Mouse (Mus musculus): ENCODE measurements around the gene Sugp1. TPM values are rescaled to one million over a fixed set of nuclear protein-coding genes. Genes with fewer than 3 reads are reported as not detected.

Sugp1 gene
- 29.4 TPM for polyA plus RNA-seq (2015; fragmentation: Illumina TruSeq; extraction: RNeasy Lipid Tissue Mini Kit (QIAGEN cat#74804); ENCODE audit: insufficient read depth, low replicate concordance)

DNA sequence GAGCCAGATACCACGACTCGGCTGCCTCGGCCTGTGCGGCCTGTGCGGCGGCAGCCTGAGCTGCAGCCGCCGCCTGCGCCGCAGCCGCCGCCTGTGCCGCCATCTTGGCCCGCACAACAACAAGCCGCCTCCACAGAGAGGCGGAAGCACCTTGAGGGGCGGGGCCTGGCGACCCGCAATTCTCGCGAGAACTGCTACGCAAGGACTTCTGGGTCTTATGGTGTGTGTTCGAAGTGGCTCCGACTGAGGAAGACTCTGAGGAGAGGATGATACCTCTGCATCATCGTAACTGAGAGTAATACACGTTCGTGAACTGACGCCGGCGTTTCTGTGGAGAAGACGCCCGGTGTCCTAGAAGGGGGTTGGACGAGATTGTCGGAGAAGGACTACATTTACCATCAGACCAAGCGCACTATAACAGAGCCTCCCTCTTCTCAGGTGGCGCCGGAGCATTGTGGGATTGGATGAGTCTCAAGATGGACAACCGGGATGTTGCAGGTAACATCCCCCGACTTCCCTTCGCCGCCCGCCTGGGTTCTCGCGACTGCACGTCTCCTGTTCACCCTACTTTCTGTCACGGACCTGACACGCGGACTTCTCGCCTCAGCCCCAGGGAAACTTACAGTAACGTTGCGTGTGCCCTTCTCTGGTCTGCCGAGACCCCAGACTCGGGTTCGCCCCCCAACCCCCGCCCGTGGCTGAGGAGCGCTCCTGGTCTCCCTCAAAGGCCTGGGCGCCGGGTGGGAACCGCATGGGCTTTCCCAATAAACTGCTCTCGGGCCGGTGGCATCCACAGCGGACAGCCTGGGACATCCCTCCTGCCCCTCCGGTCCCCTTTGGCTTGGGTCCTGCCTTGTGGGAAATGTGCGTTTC is at the start of gene Sugp1, which contains the start of gene Mau2:
TSS of gene Sugp1 (plus strand) at position 231 of the 873 bp plus-strand sequence.
TSS of gene Mau2 (minus strand) at position 152 of the 873 bp plus-strand sequence.

DNA sequence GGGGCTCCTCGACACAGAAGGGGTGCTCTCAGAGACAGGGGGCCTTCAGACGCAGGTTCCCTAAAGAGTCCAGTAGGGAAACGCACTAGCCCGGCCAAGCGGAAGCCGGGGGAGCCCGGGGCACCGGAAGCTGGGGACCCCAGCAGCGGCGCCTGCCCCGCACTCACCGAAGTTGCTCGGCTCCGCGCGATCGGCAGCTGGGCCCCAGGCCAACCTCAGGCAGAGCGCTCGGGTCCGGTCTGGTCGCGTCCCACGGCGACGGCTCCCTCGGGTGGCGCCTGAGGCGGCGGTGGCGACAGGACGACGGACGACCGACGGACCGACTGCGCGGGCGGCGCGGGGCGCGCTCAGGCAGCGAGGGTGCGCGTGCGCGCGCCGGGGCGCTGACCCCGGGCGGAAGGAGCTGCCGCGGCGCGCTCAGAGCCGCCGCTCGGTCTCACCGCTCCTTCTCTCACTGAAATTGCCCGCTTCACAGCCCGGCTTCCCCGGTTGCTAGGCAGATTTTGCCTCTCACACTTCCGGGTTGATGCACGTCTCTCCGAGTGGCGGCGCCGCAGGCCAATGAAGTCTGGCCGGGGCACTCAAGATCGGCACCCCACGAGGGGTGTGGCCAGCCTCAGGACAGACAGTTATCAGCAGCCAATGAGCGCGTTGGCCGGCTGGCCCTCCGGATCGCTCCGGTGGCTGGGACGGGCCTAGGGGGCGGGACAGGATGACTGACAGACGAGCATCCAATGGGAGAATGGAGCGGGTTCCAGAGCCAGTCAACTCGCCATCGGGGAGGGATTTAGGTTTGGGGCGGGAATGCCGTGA is 46.6 kb upstream of the Sugp1 start, which contains the start of gene Gatad2a:
TSS of gene Gatad2a (minus strand) at position 609 of the 813 bp plus-strand sequence.

DNA sequence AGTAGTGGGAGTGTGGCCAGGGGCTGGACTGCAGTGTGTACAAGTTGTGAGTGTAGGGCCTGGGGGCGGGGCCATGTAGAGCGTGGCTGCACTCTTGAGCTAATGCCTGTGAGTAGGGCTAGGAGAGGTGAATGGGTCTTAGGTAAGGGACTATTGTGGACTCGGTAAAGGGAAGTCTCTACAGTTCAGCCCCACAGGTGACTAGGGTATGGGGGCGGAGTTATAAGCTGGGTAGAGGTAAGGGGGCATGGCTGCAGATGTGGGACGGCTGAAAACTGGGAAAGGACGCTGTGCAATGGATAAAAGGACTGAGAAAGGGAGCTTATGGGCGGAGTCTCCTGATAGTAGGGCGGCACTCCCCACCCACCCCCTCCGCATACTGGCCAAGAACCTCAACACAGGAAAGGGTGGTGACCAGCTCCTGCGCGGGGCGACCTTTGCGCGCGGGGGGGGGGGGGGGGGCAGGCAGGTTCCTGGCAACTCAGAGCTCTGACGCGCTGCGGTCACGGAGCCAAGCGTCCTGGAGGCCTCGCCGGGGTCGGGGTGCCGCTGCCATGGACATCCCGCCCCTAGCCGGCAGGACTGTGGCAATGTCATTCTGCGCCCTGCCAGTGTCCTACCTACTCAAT is 29.9 kb downstream of the Sugp1 start, which contains the start of gene Tm6sf2:
TSS of gene Tm6sf2 (plus strand) at position 484 of the 629 bp plus-strand sequence.

DNA sequence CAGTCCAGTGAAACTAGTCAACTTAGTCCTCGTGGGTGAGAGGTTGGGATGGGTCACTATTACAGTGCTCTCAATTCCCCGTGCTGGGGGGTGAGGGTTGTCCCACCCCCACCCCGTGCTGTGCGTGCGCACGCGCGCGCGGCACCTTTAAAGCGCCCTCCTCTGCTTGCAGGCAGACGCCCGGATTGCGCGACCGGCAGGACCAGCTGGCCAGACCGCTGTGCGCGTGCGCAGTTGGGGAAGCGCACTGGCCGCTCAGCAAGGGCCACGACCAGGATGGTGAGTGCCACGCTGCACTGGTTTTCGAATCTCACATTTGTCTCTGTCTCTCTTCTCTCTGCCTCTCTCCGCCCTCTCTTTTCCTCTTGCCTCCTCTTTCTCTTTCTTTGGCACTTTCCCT is 40.7 kb downstream of the Sugp1 start, which contains the start of gene Hapln4:
TSS of gene Hapln4 (plus strand) at position 173 of the 400 bp plus-strand sequence.

DNA sequence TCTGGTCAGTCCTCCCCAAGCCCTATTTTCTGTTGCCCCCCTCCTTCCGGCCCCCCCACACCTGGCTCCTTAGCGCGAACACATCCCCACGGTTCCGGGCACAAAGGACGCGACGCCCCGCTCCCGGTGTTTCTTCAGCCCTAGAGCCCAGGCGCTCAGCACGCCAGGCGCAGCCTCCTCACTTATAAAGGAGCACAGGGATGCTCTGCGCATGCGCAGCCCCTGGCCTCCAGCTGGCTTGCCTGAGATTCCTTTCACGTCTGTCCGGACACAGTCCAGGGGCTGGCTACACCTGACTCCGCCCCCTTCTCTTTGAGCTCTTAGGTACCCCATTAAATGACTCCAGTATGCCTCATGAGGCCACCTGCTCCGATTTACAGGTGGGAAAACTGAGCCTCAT is 78.1 kb downstream of the Sugp1 start, which contains the start of gene Ncan:
TSS of gene Ncan (minus strand) at position 207 of the 400 bp plus-strand sequence.

Other genes with a start within 250 kb of the Sugp1 start
- gene Gmip, start 234.1 kb upstream of the Sugp1 start, polyA plus RNA-seq (2015; fragmentation: Illumina TruSeq; extraction: RNeasy Lipid Tissue Mini Kit (QIAGEN cat#74804); ENCODE audit: insufficient read depth, low replicate concordance), result 168 TPM
- 6.1 TPM for gene Lpar2, start 220.4 kb upstream of the Sugp1 start, polyA plus RNA-seq (2015; fragmentation: Illumina TruSeq; extraction: RNeasy Lipid Tissue Mini Kit (QIAGEN cat#74804); ENCODE audit: insufficient read depth, low replicate concordance)
- 8.6 TPM for gene Pbx4, start 210.3 kb upstream of the Sugp1 start, polyA plus RNA-seq (2015; fragmentation: Illumina TruSeq; extraction: RNeasy Lipid Tissue Mini Kit (QIAGEN cat#74804); ENCODE audit: insufficient read depth, low replicate concordance)
- not detected for gene Cilp2, start 155.1 kb upstream of the Sugp1 start, polyA plus RNA-seq (2015; fragmentation: Illumina TruSeq; extraction: RNeasy Lipid Tissue Mini Kit (QIAGEN cat#74804); ENCODE audit: insufficient read depth, low replicate concordance)
- not detected for gene Tssk6, start 140.6 kb upstream of the Sugp1 start, polyA plus RNA-seq (2015; fragmentation: Illumina TruSeq; extraction: RNeasy Lipid Tissue Mini Kit (QIAGEN cat#74804); ENCODE audit: insufficient read depth, low replicate concordance)
- 13.6 TPM for gene Ndufa13, start 140.3 kb upstream of the Sugp1 start, polyA plus RNA-seq (2015; fragmentation: Illumina TruSeq; extraction: RNeasy Lipid Tissue Mini Kit (QIAGEN cat#74804); ENCODE audit: insufficient read depth, low replicate concordance)
- gene Yjefn3, start 140.1 kb upstream of the Sugp1 start, polyA plus RNA-seq (2015; fragmentation: Illumina TruSeq; extraction: RNeasy Lipid Tissue Mini Kit (QIAGEN cat#74804); ENCODE audit: insufficient read depth, low replicate concordance), result not detected
- 21.0 TPM for gene Gatad2a, start 46.4 kb upstream of the Sugp1 start, polyA plus RNA-seq (2015; fragmentation: Illumina TruSeq; extraction: RNeasy Lipid Tissue Mini Kit (QIAGEN cat#74804); ENCODE audit: insufficient read depth, low replicate concordance)
- gene Mau2, start 79 bp upstream of the Sugp1 start, polyA plus RNA-seq (2015; fragmentation: Illumina TruSeq; extraction: RNeasy Lipid Tissue Mini Kit (QIAGEN cat#74804); ENCODE audit: insufficient read depth, low replicate concordance), result 55.1 TPM
- gene Tm6sf2, start 30.1 kb downstream of the Sugp1 start, polyA plus RNA-seq (2015; fragmentation: Illumina TruSeq; extraction: RNeasy Lipid Tissue Mini Kit (QIAGEN cat#74804); ENCODE audit: insufficient read depth, low replicate concordance), result 1.2 TPM
- not detected for gene Hapln4, start 40.6 kb downstream of the Sugp1 start, polyA plus RNA-seq (2015; fragmentation: Illumina TruSeq; extraction: RNeasy Lipid Tissue Mini Kit (QIAGEN cat#74804); ENCODE audit: insufficient read depth, low replicate concordance)
- gene Ncan, start 78.1 kb downstream of the Sugp1 start, polyA plus RNA-seq (2015; fragmentation: Illumina TruSeq; extraction: RNeasy Lipid Tissue Mini Kit (QIAGEN cat#74804); ENCODE audit: insufficient read depth, low replicate concordance), result 0.06 TPM
- gene Nr2c2ap, start 88.5 kb downstream of the Sugp1 start, polyA plus RNA-seq (2015; fragmentation: Illumina TruSeq; extraction: RNeasy Lipid Tissue Mini Kit (QIAGEN cat#74804); ENCODE audit: insufficient read depth, low replicate concordance), result 17.2 TPM
- gene Rfxank, start 96.3 kb downstream of the Sugp1 start, polyA plus RNA-seq (2015; fragmentation: Illumina TruSeq; extraction: RNeasy Lipid Tissue Mini Kit (QIAGEN cat#74804); ENCODE audit: insufficient read depth, low replicate concordance), result 7.4 TPM
- 25.0 TPM for gene Borcs8, start 96.7 kb downstream of the Sugp1 start, polyA plus RNA-seq (2015; fragmentation: Illumina TruSeq; extraction: RNeasy Lipid Tissue Mini Kit (QIAGEN cat#74804); ENCODE audit: insufficient read depth, low replicate concordance)
- gene Mef2b, start 96.9 kb downstream of the Sugp1 start, polyA plus RNA-seq (2015; fragmentation: Illumina TruSeq; extraction: RNeasy Lipid Tissue Mini Kit (QIAGEN cat#74804); ENCODE audit: insufficient read depth, low replicate concordance), result 0.33 TPM
- 15.6 TPM for gene Tmem161a, start 129.5 kb downstream of the Sugp1 start, polyA plus RNA-seq (2015; fragmentation: Illumina TruSeq; extraction: RNeasy Lipid Tissue Mini Kit (QIAGEN cat#74804); ENCODE audit: insufficient read depth, low replicate concordance)
- 8.9 TPM for gene Slc25a42, start 169.5 kb downstream of the Sugp1 start, polyA plus RNA-seq (2015; fragmentation: Illumina TruSeq; extraction: RNeasy Lipid Tissue Mini Kit (QIAGEN cat#74804); ENCODE audit: insufficient read depth, low replicate concordance)
- gene Sugp2, start 191.4 kb downstream of the Sugp1 start, polyA plus RNA-seq (2015; fragmentation: Illumina TruSeq; extraction: RNeasy Lipid Tissue Mini Kit (QIAGEN cat#74804); ENCODE audit: insufficient read depth, low replicate concordance), result 44.6 TPM
- gene Armc6, start 191.7 kb downstream of the Sugp1 start, polyA plus RNA-seq (2015; fragmentation: Illumina TruSeq; extraction: RNeasy Lipid Tissue Mini Kit (QIAGEN cat#74804); ENCODE audit: insufficient read depth, low replicate concordance), result 3.8 TPM
- 4.2 TPM for gene Homer3, start 240.0 kb downstream of the Sugp1 start, polyA plus RNA-seq (2015; fragmentation: Illumina TruSeq; extraction: RNeasy Lipid Tissue Mini Kit (QIAGEN cat#74804); ENCODE audit: insufficient read depth, low replicate concordance)